Mouse (Mus musculus) heart, adult 2 months (tissue): ENCODE data around the gene Rbfox3. TPM values are rescaled to one million over a fixed set of nuclear protein-coding genes. Genes with fewer than 3 reads are reported as not detected.

Experiments used
- DNase-seq, 2 experiments: peaks; one replicate each; pipeline ENCODE4 v3.0.0; 2021
- H3K27ac ChIP-seq: fragments of 200-600 bp; 2 replicates; pipeline ENCODE4 v1.8.1; 2022
- H3K27me3 ChIP-seq: fragments of 200-500 bp; 2 replicates; pipeline ENCODE4 v1.6.1; 2012; ENCODE audit warnings: mild to moderate bottlenecking, low read length, inconsistent platforms, mixed read lengths; ENCODE audit not compliant: control insufficient read depth, insufficient read depth
- H3K36me3 ChIP-seq: fragments of 200-500 bp; 2 replicates; pipeline ENCODE4 v1.6.1; 2012; ENCODE audit warnings: low read length, inconsistent platforms; ENCODE audit not compliant: control insufficient read depth, insufficient read depth
- H3K4me1 ChIP-seq: fragments of 200-500 bp; 2 replicates; pipeline ENCODE4 v1.6.1; 2011; ENCODE audit warnings: low read length; ENCODE audit not compliant: control insufficient read depth, insufficient read depth
- H3K4me3 ChIP-seq: fragments of 200-600 bp; 2 replicates; pipeline ENCODE4 v1.8.1; 2022
- H3K79me2 ChIP-seq: fragments of 200-500 bp; replicated peaks from 2 replicates; pipeline ENCODE4 v1.6.1; 2012; ENCODE audit warnings: mild to moderate bottlenecking, inconsistent platforms, low read length, moderate library complexity, mixed read lengths; ENCODE audit not compliant: control insufficient read depth, insufficient read depth
- H3K9ac ChIP-seq: fragments of 200-500 bp; 2 replicates; pipeline ENCODE4 v1.6.1; 2012; ENCODE audit warnings: low read depth, mild to moderate bottlenecking, control low read depth, inconsistent platforms, low read length, mixed read lengths
- CTCF ChIP-seq: fragments of 200-600 bp; IDR thresholded peaks from 2 replicates; pipeline ENCODE4 v1.8.1; 2022; ENCODE audit warnings: antibody characterized with exemption, mild to moderate bottlenecking, moderate library complexity
- EP300 ChIP-seq: fragments of 200-500 bp; IDR thresholded peaks from 2 replicates; pipeline ENCODE4 v1.6.1; 2011; ENCODE audit warnings: low read depth, low read length, control low read depth; ENCODE audit not compliant: insufficient read depth
- POLR2A ChIP-seq: fragments of 200-500 bp; IDR thresholded peaks from 2 replicates; pipeline ENCODE4 v1.6.1; 2011; ENCODE audit warnings: mild to moderate bottlenecking, low read depth, low read length, control low read depth; ENCODE audit not compliant: insufficient read depth
- WGBS: fragments of 180-500 bp; shearing (Covaris S2); methylation state at CpG from one replicate; pipeline ENCODE4 v1.1.7; 2018; 5-methylcytosine and 5-hydroxymethylcytosine counted together
- intact Hi-C: fragments of 180-260 bp; cut with DNase I; formaldehyde crosslinking; loops from one replicate; pipeline ENCODE4 v1.15.1; 2025
- polyA plus RNA-seq: library from polyadenylated mRNA; depleted of rRNA; stranded (reverse); fragments of >200 nt; gene quantifications from 2 replicates; pipeline ENCODE4 v1.2.3, GENCODE M21; 2012
- total RNA-seq, 2 experiments: library from RNA; stranded (reverse); gene quantifications; 2 replicates each; pipeline ENCODE4 v1.2.3; 2021

The Rbfox3 gene
- total and polyA plus RNA-seq, 3 experiments = 0.16 to 0.23 TPM; not detected in 1

- H3K27me3 ChIP-seq = no peaks in the 10 kb centered on the region
- H3K4me3 ChIP-seq = no peak overlapping the region
- TF ChIP-seq POLR2A = no peak
- no peak for TF ChIP-seq EP300
- TF ChIP-seq CTCF = no peak
- no peak overlapping the region for H3K27ac ChIP-seq
- H3K9ac ChIP-seq = no peak overlapping the region
- no peaks in the 10 kb centered on the region for H3K79me2 ChIP-seq
- H3K36me3 ChIP-seq = no peaks in the 10 kb centered on the region
- DNase-seq = no peak
- intact Hi-C loops = no loop called here
- 59% methylated on average over 2 of the region's 2 CpGs for WGBS
- no peaks in the 10 kb centered on the region for H3K4me1 ChIP-seq
Observed at GRCm38 (mm10) chr11:118915888-118916287, 4.5 kb upstream of the Rbfox3 start.

DNA sequence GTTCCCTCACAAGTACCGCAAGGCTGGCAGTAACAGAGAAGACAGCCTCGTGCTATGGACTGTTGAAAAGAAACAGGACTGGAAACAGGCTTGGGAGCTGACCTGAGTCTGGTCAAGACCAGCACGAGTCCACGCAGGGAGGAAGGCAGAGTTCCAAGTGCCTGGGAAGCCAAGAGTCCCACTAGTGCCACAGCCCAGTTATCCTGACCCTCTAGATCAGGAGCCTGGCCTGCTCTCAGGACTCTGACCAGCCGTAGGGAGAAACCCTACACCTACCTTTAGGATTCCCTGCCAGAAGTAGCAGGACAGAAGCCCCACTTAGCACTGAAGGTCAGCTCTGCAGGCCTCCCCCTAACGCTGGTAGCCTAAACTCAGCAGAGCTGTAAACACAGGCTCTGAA is 1.3 kb upstream of the Rbfox3 start:
- no peaks in the 10 kb centered on the region for H3K4me1 ChIP-seq
- TF ChIP-seq POLR2A = no peak
- TF ChIP-seq EP300 = no peak
- no peak for TF ChIP-seq CTCF
- no peak overlapping the region for H3K9ac ChIP-seq
- no peaks in the 10 kb centered on the region for H3K36me3 ChIP-seq
- intact Hi-C loops = loop anchor here (5.0 kb wide), 1 partner anchor 65 kb away; no protein-coding TSS in a partner anchor
- peaks cover 15% of the 10 kb centered on the region for H3K27me3 ChIP-seq
- DNase-seq = no peak
- H3K79me2 ChIP-seq = no peaks in the 10 kb centered on the region
- 45% methylated on average over 6 of the region's 6 CpGs for WGBS
- H3K27ac ChIP-seq = no peak overlapping the region
- H3K4me3 ChIP-seq = no peak overlapping the region

DNA sequence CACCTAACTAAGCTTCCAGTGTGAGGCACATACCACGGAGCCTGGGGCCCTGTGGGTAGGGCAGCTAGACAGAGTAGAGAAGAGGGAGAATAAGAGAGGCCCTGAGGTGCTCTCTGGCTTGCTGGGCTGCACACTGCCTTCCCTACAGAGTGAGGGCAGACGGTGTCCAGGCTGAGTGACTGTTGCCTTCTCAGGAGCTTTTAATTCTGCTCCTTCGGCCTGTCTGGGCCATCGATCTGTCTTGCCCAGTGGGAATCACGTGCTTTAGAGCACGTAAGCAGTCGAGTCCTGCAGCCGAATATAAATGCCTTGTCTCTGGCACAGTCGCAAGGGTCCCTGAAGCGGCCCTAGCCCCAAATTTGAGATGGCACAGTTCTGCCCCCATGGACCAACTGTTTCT is 641 bp downstream of the Rbfox3 start:
- no peak for TF ChIP-seq CTCF
- no peak for TF ChIP-seq POLR2A
- no peak for TF ChIP-seq EP300
- intact Hi-C loops = loop anchor here (5.0 kb wide), 1 partner anchor 67 kb away; no protein-coding TSS in a partner anchor
- H3K27me3 ChIP-seq = peaks cover 21% of the 10 kb centered on the region

GRCm38 (mm10) chr11:118909814-118910201 is 1.6 kb downstream of the Rbfox3 start:
- TF ChIP-seq POLR2A = no peak
- TF ChIP-seq CTCF = no peak
- no peak for TF ChIP-seq EP300
- no peaks in the 10 kb centered on the region for H3K4me1 ChIP-seq
- intact Hi-C loops = loop anchor here (5.0 kb wide), 1 partner anchor 67 kb away; no protein-coding TSS in a partner anchor

More for the DNA sequence above, 641 bp downstream of the Rbfox3 start:
- WGBS = 84% methylated on average over 10 of the region's 10 CpGs
- Histone ChIP-seq H3K36me3 (no peaks in the 10 kb centered on the region), H3K27ac (no peak overlapping the region), H3K4me3 (no peak overlapping the region), H3K4me1 (no peaks in the 10 kb centered on the region), H3K79me2 (no peaks in the 10 kb centered on the region), H3K9ac (no peak overlapping the region)
- no peak for DNase-seq

DNA sequence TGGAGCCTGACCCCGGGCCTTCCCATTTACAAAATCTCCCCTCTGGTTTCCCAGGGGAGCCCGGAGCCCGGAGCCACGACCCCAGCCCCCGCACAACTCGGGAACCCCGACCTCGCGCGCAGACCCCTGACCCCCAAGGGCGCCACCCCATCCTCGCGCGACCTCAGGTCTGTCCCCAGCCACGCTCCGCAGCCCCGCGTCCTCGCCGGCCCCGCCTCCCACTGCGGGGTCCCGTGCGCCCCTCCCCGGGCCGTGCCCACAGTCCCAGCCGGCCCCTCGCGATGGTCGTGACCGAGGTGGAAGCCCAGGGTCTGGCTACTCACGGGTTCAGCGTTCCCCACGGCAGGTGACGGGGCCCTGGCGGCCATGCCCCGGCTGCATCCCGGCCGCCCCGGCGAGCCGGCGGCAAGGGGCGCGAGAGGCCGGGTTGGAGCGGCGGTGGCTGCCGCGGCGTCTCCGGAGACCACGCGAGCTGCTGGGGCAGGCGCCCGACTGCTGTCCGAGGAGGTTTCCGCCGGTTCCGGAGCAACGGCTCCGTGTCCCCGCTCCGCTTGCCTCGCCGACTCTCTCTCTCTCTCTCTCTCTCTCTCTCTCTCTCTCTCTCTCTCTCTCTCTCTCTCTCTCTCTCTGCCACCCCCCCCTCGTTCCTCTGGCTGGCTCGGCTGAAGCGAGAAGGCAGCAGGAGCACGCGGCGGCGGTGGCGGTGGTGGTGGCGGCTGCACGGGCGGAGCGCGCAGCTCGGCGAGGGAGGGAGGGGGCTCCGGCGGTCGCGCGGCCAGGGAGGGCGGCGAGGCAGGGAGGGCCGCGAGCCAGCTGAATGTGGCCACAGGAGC is 2.2 kb downstream of the Rbfox3 start:
- intact Hi-C loops = no loop called here
- Histone ChIP-seq H3K27ac (no peak overlapping the region), H3K79me2 (no peaks in the 10 kb centered on the region), H3K27me3 (peaks cover 22% of the 10 kb centered on the region), H3K4me1 (no peaks in the 10 kb centered on the region), H3K4me3 (no peak overlapping the region), H3K9ac (no peak overlapping the region), H3K36me3 (no peaks in the 10 kb centered on the region)
- TF ChIP-seq CTCF = no peak
- TF ChIP-seq POLR2A = no peak
- TF ChIP-seq EP300 = no peak
- WGBS = 2% methylated on average over 72 of the region's 90 CpGs
- DNase-seq = no peak

More at GRCm38 (mm10) chr11:118909814-118910201, 1.6 kb downstream of the Rbfox3 start:
- H3K79me2 ChIP-seq = no peaks in the 10 kb centered on the region
- H3K27ac ChIP-seq = no peak overlapping the region
- peaks cover 22% of the 10 kb centered on the region for H3K27me3 ChIP-seq
- no peaks in the 10 kb centered on the region for H3K36me3 ChIP-seq
- no peak overlapping the region for H3K4me3 ChIP-seq
- no peak overlapping the region for H3K9ac ChIP-seq
- no peak for DNase-seq
- WGBS = 8% methylated on average over 13 of the region's 13 CpGs

DNA sequence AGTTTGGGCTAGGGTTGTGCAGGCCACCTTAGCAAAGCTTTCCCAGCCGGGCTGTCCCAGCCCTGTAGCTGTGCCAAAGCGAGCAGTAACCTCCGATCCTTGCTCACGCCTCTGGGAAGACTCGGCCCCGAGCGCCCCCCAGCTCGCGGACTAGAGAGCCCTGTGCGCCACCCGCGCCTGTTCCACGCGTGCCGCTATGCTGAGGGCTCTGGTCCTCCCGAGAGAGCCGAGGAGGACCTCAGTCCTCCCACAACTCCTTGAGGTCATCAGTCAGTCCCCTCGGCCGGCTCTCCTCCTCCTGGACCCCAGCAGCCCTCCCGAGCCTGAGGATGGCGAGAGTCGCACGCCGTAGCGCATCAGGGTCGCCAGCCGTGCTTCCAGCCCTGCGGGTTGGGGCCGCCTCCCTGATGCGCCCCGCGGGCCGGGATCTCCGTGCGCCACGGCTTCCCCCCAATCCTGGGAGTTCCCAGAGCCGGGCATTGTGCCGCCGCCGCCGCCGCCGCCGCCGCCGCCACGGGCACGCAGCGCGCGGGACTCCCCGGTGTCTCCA is 2.9 kb downstream of the Rbfox3 start:
- WGBS = under 1% methylated on average over 52 of the region's 52 CpGs
- H3K27me3 ChIP-seq = peaks cover 22% of the 10 kb centered on the region
- no peaks in the 10 kb centered on the region for H3K4me1 ChIP-seq
- no peak for DNase-seq
- no peak overlapping the region for H3K27ac ChIP-seq
- no peak for TF ChIP-seq EP300
- no peak for TF ChIP-seq CTCF
- no peak for TF ChIP-seq POLR2A
- H3K9ac ChIP-seq = no peak overlapping the region
- intact Hi-C loops = no loop called here
- H3K79me2 ChIP-seq = no peaks in the 10 kb centered on the region
- H3K36me3 ChIP-seq = no peaks in the 10 kb centered on the region
- H3K4me3 ChIP-seq = no peak overlapping the region
